Mouse (Mus musculus): ENCODE measurements around the gene Cyfip2. TPM values are rescaled to one million over a fixed set of nuclear protein-coding genes. Genes with fewer than 3 reads are reported as not detected.

The Cyfip2 gene
- polyA plus RNA-seq (2017; shearing (Covaris generic)): 169 TPM

DNA sequence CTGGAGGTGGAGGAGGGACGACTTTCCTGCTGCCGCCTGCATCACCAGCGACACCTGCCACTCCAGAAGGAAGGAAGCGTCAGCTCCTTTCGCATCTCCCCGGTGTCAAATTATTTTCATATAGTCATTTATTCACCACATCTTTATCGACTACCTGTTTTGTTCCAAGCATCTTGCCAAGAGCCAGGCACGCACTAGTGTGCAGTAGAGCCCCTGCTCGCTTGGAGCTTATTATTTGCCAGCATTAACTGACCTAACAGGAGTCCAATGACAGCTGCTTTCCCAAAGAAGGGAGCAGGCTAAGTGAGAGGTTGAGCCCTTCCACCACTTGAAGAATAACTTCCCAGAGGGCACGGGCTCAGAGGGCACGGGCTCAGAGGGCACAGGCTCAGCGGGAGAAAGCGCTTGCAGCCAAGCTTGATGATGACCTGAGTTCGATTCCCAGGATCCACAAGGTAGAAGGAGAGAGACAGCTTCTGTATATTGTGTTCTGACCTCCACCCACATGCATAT lies at the start of gene Cyfip2:
TSS of gene Cyfip2 (minus strand) at position 337 of the 513 bp plus-strand sequence.

DNA sequence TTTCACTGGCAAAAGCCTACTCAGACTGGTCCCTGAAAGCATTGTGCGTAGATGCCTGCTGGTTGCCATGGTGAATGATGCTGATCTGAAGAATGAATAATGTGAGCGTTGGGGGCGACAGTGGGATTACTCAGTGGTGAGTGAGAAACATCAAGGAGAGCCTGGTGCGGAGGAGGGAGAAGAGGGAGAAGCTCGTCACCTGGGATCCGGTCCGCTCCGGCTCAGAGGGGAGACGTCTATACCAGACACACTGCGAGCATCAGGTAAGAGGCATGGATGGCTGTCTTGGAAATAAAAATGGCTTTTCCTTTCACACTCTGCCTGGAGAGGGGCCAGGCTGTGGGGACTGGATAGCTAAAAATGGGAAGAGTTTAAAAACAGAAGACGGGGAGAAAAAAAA lies 77.3 kb downstream of the Cyfip2 start, which contains the start of gene Fndc9:
TSS of gene Fndc9 (plus strand) at position 198 of the 400 bp plus-strand sequence.

DNA sequence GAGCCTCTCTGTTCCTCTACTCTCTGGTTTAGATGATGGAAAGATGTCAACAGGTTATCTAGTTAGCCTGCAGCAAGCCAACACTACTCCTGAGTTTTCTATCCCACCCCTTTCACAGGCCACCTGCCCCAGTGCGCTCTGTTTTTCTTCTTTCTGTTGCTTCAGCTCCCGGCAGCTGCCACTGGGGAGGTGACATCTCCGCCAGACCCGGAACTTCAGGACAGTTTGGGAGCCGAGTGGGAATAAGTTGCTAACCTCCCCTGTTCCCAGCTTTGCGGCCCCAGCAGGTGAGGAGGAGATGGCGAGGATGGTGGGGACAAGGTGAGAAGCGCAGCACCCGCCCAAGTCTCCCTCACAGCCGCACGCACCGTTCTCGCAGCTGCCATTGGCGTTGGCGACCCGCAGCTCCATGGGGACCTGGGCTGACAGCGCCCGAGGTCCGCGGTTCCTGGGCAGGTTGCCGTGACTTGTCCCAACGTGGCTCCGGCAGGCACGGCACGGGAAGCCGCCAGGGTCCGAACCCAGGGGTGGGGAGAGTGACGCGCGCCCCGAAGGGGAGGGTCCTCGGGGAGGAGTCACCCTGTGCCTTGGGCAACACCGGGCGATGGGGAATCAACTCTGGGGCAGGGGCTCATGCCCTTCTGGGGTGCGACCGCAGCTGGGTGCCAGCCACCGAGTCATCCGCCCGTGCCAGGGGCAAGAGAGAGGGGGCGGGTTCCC lies 146.6 kb downstream of the Cyfip2 start, which contains the start of gene Nipal4:
TSS of gene Nipal4 (minus strand) at position 643 of the 720 bp plus-strand sequence.

Other genes starting within 250 kb of the Cyfip2 start
- gene Nipal4, start 146.4 kb downstream of the Cyfip2 start, polyA plus RNA-seq (2017; shearing (Covaris generic)): 0.24 TPM
- gene Fndc9, start 77.3 kb downstream of the Cyfip2 start, polyA plus RNA-seq (2017; shearing (Covaris generic)): 0.91 TPM
- gene Itk, start 76.7 kb upstream of the Cyfip2 start, polyA plus RNA-seq (2017; shearing (Covaris generic)): 366 TPM
- gene Fam71b, start 83.7 kb upstream of the Cyfip2 start, polyA plus RNA-seq (2017; shearing (Covaris generic)): 0.25 TPM
- gene Med7, start 124.1 kb upstream of the Cyfip2 start, polyA plus RNA-seq (2017; shearing (Covaris generic)): 41.1 TPM
- gene Havcr2, start 142.1 kb upstream of the Cyfip2 start, polyA plus RNA-seq (2017; shearing (Covaris generic)): 2.5 TPM
- gene Gm12169, start 211.4 kb upstream of the Cyfip2 start, polyA plus RNA-seq (2017; shearing (Covaris generic)): not detected